Mouse (Mus musculus): ENCODE results near the gene Eps8.

- TF ChIP-seq CTCF (IDR thresholded peaks at IDR 0.05; ENCODE audit: extremely low read depth, insufficient read depth, insufficient read length, insufficient replicate concordance) (no peak), POLR2A (IDR thresholded peaks at IDR 0.05; ENCODE audit: low read depth, low read length) (no peak)
These were observed 10.9 kb downstream of the Eps8 start for GRCm38 (mm10) chr6:137643814-137644213.
